ENCODE assay signal across 19 mouse cellular contexts in the genomic region with DNA sequence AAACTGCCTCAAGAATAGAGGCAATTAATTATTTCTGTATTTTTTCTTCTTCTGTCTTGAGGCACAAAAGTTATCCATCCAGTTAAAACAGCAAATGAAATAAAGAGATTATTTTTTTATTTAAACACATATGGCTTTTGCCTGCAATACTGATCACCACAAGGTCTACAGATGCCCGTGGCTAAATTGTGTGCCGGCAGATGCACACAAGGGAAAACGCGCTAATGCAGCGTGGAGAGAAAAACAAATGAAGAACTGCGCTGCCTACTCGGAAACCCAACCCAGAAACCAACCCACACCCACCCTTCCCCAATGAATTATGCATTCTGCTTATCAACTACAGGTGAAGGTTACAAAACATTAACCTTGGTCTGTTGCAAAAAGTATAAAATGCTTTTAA. TPM values are rescaled to one million over a fixed set of nuclear protein-coding genes. Genes with fewer than 3 reads are reported as not detected.
DNase-seq lines count a peak whose midpoint lies in the region; ATAC-seq and TF ChIP-seq lines count a peak whose summit lies in the region.
"Had no signal": no experiment of that assay in that cellular context is flagged by ENCODE, and none has a peak within 500 bp of the region (broad histone marks: within the 10 kb centered on the region; RNA-seq: fewer than 3 reads in every experiment).

No protein-coding gene starts in this region.

- peak overlapping the region; percentile 81 for H3K27ac ChIP-seq in hindbrain, embryonic 14.5 days
- H3K27ac ChIP-seq in midbrain, embryonic 16.5 days (ENCODE audit: low read length), result peak overlapping the region; percentile 63
- H3K27ac ChIP-seq: limb, embryonic 15.5 days had no signal

- peak; percentile 48 for DNase-seq in embryo, embryonic 10.5 days (ENCODE audit: low spot score)
- no peak for DNase-seq in embryo, embryonic 9.5 days (ENCODE audit: extremely low spot score)
- DNase-seq in brain, embryonic 14.5 days (ENCODE audit: low read depth), result peak; percentile 76
- DNase-seq in hindbrain, embryonic 14.5 days (ENCODE audit: low spot score), result no peak
- DNase-seq in adrenal gland, postnatal 4 days (ENCODE audit: low spot score in 2 of 2), result no peak
- DNase-seq: gastrocnemius, postnatal 10 days; kidney, postnatal 14 days; layer of hippocampus, adult 9-11 months; lung, adult 18-20 months; lung, postnatal 4 days; right cerebral cortex, postnatal 25 days; thymus, postnatal 36 days had no signal

- 0 out of 2 replicates have a peak, but pooled peaks cover 5% of the 10 kb centered on the region for H3K27me3 ChIP-seq in hindbrain, embryonic 14.5 days (ENCODE audit: control insufficient read depth, insufficient read depth, low read length)
- H3K27me3 ChIP-seq in midbrain, embryonic 16.5 days (ENCODE audit: control insufficient read depth, insufficient read depth, low read depth, low read length), result no peaks in the 10 kb centered on the region

- H3K9ac ChIP-seq in hindbrain, embryonic 14.5 days, result no peak overlapping the region
- no peak overlapping the region for H3K9ac ChIP-seq in midbrain, embryonic 16.5 days (ENCODE audit: low read depth, low read length)
- H3K9ac ChIP-seq: limb, embryonic 15.5 days had no signal

- no peak overlapping the region for H3K4me3 ChIP-seq in hindbrain, embryonic 14.5 days (replicated peaks; ENCODE audit: low read length)
- no peak overlapping the region for H3K4me3 ChIP-seq in midbrain, embryonic 16.5 days (ENCODE audit: low read depth, low read length)
- H3K4me3 ChIP-seq: limb, embryonic 15.5 days; myocyte had no signal

- 0 out of 2 replicates have a peak, but pooled peaks cover 4% of the 10 kb centered on the region for H3K36me3 ChIP-seq in hindbrain, embryonic 14.5 days (replicated peaks; ENCODE audit: control insufficient read depth, insufficient read depth)
- H3K36me3 ChIP-seq in midbrain, embryonic 16.5 days (ENCODE audit: control insufficient read depth, insufficient read depth, low read length), result no peaks in the 10 kb centered on the region
- H3K36me3 ChIP-seq: limb, embryonic 15.5 days had no signal

- H3K4me1 ChIP-seq in hindbrain, embryonic 14.5 days (replicated peaks; ENCODE audit: control insufficient read depth, insufficient read depth, low read length), result peaks cover 40% of the 10 kb centered on the region
- H3K4me1 ChIP-seq in midbrain, embryonic 16.5 days (ENCODE audit: control insufficient read depth, insufficient read depth, low read length), result peaks cover 20% of the 10 kb centered on the region

- peak; percentile 63; the same call in 1 of the 2 replicates for ATAC-seq in hindbrain, embryonic 14.5 days (ENCODE audit: low FRiP score)
- no peak; the same call in 1 of the 2 replicates for ATAC-seq in midbrain, embryonic 16.5 days
- no peak for ATAC-seq in monocyte, adult 5-6 weeks (replicated peaks; ENCODE audit: insufficient number of reproducible peaks, low FRiP score, low TSS enrichment, poor library complexity, severe bottlenecking)
- ATAC-seq: intestine, embryonic 16.5 days had no signal

- H3K4me2 ChIP-seq in hindbrain, embryonic 14.5 days (replicated peaks), result peak overlapping the region; percentile 8; the same call in 1 of the 2 replicates
- 0 out of 2 replicates have a peak overlapping the region, but pooled peaks have one; percentile 10 for H3K4me2 ChIP-seq in midbrain, embryonic 16.5 days (ENCODE audit: low read length)
- H3K4me2 ChIP-seq: heart, embryonic 11.5 days; limb, embryonic 15.5 days had no signal

- H3K9me3 ChIP-seq in hindbrain, embryonic 14.5 days (ENCODE audit: control insufficient read depth, low read length), result no peaks in the 10 kb centered on the region
- no peaks in the 10 kb centered on the region for H3K9me3 ChIP-seq in midbrain, embryonic 16.5 days (replicated peaks; ENCODE audit: control insufficient read depth, low read length, poor library complexity, severe bottlenecking)
- H3K9me3 ChIP-seq: limb, embryonic 15.5 days had no signal

- TF ChIP-seq CTCF in brain, embryonic 14.5 days (IDR thresholded peaks at IDR 0.05; ENCODE audit: borderline replicate concordance, extremely low read depth, insufficient read depth, insufficient read length), result no peak

- WGBS in hindbrain, embryonic 14.5 days, result 16% methylated on average over 7 of the region's 7 CpGs
- WGBS in midbrain, embryonic 16.5 days, result 40% methylated on average over 7 of the region's 7 CpGs

- TF ChIP-seq POLR2A in brain, embryonic 14.5 days (IDR thresholded peaks at IDR 0.05; ENCODE audit: borderline replicate concordance, extremely low read depth, insufficient read depth, insufficient read length, poor library complexity, severe bottlenecking), result no peak

RNA-seq across cellular contexts. Expression of a gene that starts 7.1 kb away (rescaled TPM):
- 49.1 and 90.4 TPM in 2 replicates for polyA plus RNA-seq in brain, embryonic 14.5 days (2012; rRNA removed)
- 131 and 149 TPM in 2 replicates for polyA plus RNA-seq in hindbrain, embryonic 14.5 days (2014; fragmentation: Nextera tagmentation; extraction: Ambion mirVana)
- 136 and 156 TPM in 2 replicates for polyA plus RNA-seq in midbrain, embryonic 16.5 days (2015; fragmentation: Nextera tagmentation; extraction: Ambion mirVana)
- 1 to 10 TPM; 4.2 to 4.4 TPM for total RNA-seq in adrenal gland, postnatal 4 days (2021)
- total RNA-seq in monocyte, adult 5-6 weeks (2017), result not detected in 3 replicates
- total RNA-seq: heart, postnatal 25 days had no signal

Comparison
In these comparisons a context has a peak if more than half of its experiments do, and no peak if none do; other contexts are left out.
1. DNase-seq: peak in embryo, embryonic 10.5 days (single experiment) and brain, embryonic 14.5 days (single experiment); none in embryo, embryonic 9.5 days (single experiment), hindbrain, embryonic 14.5 days (single experiment) and adrenal gland, postnatal 4 days (0 of 2).